Mouse (Mus musculus): ENCODE measurements around the gene Scn3b. TPM values are rescaled to one million over a fixed set of nuclear protein-coding genes. Genes with fewer than 3 reads are reported as not detected.

The Scn3b gene
- polyA plus RNA-seq, 1 experiment from 2014 or later, result 0.15 TPM

DNA sequence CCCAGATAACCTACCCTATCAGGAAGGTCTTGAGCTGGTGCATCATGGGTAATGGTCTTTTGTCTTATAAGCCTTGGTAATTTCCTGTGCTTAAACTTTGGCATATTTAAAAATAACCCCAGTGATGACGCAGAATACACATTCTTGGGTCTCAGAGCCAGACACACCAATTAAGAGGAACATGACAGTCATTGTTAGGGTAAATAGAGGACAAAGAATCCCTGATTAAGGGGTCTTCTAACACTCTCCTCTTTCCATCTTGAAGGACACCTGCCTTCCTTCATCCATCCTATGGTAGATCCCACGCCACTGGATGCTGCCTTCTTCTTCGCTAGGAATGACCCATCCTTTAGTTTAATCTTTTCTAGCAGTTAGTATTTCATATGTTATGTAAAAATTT lies 53.4 kb downstream of the Scn3b start:
- ATAC-seq, result no peak

GRCm38 (mm10) chr9:40323171-40323570 lies 54.2 kb downstream of the Scn3b start:
- no peak for TF ChIP-seq CTCF (IDR thresholded peaks at IDR 0.05; ENCODE audit: low read depth)
- TF ChIP-seq EP300 (IDR thresholded peaks at IDR 0.05; ENCODE audit: low read depth), result no peak
- DNase-seq, result peak; percentile 44
- no peak overlapping the region for H3K27ac ChIP-seq (ENCODE audit: low read depth)
- no peaks in the 10 kb centered on the region for H3K36me3 ChIP-seq (replicated peaks; ENCODE audit: insufficient read depth, low read length)
- H3K4me3 ChIP-seq (ENCODE audit: low read depth, low read length), result no peak overlapping the region
- H3K4me1 ChIP-seq (ENCODE audit: insufficient read depth), result peaks cover 17% of the 10 kb centered on the region
- H3K9me3 ChIP-seq (ENCODE audit: low read length), result no peaks in the 10 kb centered on the region
- 0 out of 2 replicates have a peak overlapping the region, but pooled peaks have one; percentile 30 for H3K4me2 ChIP-seq (ENCODE audit: low read depth, low read length)
- peak; percentile 37; the same call in 1 of the 2 replicates for ATAC-seq
- no peaks in the 10 kb centered on the region for H3K27me3 ChIP-seq (ENCODE audit: insufficient read depth, low read length)
- H3K9ac ChIP-seq (replicated peaks), result no peak overlapping the region
- 45% methylated on average over 5 of the region's 5 CpGs for WGBS (ENCODE audit: insufficient replicate concordance)

More for the DNA sequence above, 53.4 kb downstream of the Scn3b start:
- Histone ChIP-seq H3K9me3 (ENCODE audit: low read length) (no peaks in the 10 kb centered on the region), H3K4me2 (ENCODE audit: low read depth, low read length) (no peak overlapping the region), H3K27me3 (ENCODE audit: insufficient read depth, low read length) (no peaks in the 10 kb centered on the region), H3K4me1 (ENCODE audit: insufficient read depth) (peaks cover 17% of the 10 kb centered on the region), H3K4me3 (ENCODE audit: low read depth, low read length) (no peak overlapping the region), H3K27ac (ENCODE audit: low read depth) (no peak overlapping the region), H3K36me3 (replicated peaks; ENCODE audit: insufficient read depth, low read length) (no peaks in the 10 kb centered on the region), H3K9ac (replicated peaks) (no peak overlapping the region)
- no peak for TF ChIP-seq EP300 (IDR thresholded peaks at IDR 0.05; ENCODE audit: low read depth)
- TF ChIP-seq CTCF (IDR thresholded peaks at IDR 0.05; ENCODE audit: low read depth), result no peak
- DNase-seq, result no peak
- 77% methylated on average over 3 of the region's 3 CpGs for WGBS (ENCODE audit: insufficient replicate concordance)

GRCm38 (mm10) chr9:40323773-40324172 lies 54.8 kb downstream of the Scn3b start:
- Histone ChIP-seq H3K27me3 (ENCODE audit: insufficient read depth, low read length) (no peaks in the 10 kb centered on the region), H3K9ac (replicated peaks) (no peak overlapping the region), H3K4me3 (ENCODE audit: low read depth, low read length) (no peak overlapping the region), H3K36me3 (replicated peaks; ENCODE audit: insufficient read depth, low read length) (no peaks in the 10 kb centered on the region), H3K4me2 (ENCODE audit: low read depth, low read length) (no peak overlapping the region), H3K4me1 (ENCODE audit: insufficient read depth) (peaks cover 17% of the 10 kb centered on the region), H3K9me3 (ENCODE audit: low read length) (no peaks in the 10 kb centered on the region), H3K27ac (ENCODE audit: low read depth) (0 out of 2 replicates have a peak overlapping the region, but pooled peaks have one; percentile 2)
- TF ChIP-seq CTCF (IDR thresholded peaks at IDR 0.05; ENCODE audit: low read depth) (no peak), EP300 (IDR thresholded peaks at IDR 0.05; ENCODE audit: low read depth) (no peak)
- DNase-seq (no peak), ATAC-seq (no peak)
- 63% methylated on average over 6 of the region's 6 CpGs for WGBS (ENCODE audit: insufficient replicate concordance)

- no peak overlapping the region for H3K4me3 ChIP-seq (ENCODE audit: low read depth, low read length)
- no peak overlapping the region for H3K4me2 ChIP-seq (ENCODE audit: low read depth, low read length)
- H3K36me3 ChIP-seq (replicated peaks; ENCODE audit: insufficient read depth, low read length), result no peaks in the 10 kb centered on the region
- 43% methylated on average over 4 of the region's 4 CpGs for WGBS (ENCODE audit: insufficient replicate concordance)
- no peaks in the 10 kb centered on the region for H3K27me3 ChIP-seq (ENCODE audit: insufficient read depth, low read length)
- peak; percentile 28 for TF ChIP-seq CTCF (IDR thresholded peaks at IDR 0.05; ENCODE audit: low read depth)
- TF ChIP-seq EP300 (IDR thresholded peaks at IDR 0.05; ENCODE audit: low read depth), result no peak
- no peaks in the 10 kb centered on the region for H3K9me3 ChIP-seq (ENCODE audit: low read length)
- H3K9ac ChIP-seq (replicated peaks), result no peak overlapping the region
- H3K27ac ChIP-seq (ENCODE audit: low read depth), result 0 out of 2 replicates have a peak overlapping the region, but pooled peaks have one; percentile 26
- DNase-seq (no peak), ATAC-seq (peak; percentile 18)
- peaks cover 17% of the 10 kb centered on the region; the same call in 1 of the 2 replicates for H3K4me1 ChIP-seq (ENCODE audit: insufficient read depth)
Measured at GRCm38 (mm10) chr9:40324232-40324792, 55.3 kb downstream of the Scn3b start.

DNA sequence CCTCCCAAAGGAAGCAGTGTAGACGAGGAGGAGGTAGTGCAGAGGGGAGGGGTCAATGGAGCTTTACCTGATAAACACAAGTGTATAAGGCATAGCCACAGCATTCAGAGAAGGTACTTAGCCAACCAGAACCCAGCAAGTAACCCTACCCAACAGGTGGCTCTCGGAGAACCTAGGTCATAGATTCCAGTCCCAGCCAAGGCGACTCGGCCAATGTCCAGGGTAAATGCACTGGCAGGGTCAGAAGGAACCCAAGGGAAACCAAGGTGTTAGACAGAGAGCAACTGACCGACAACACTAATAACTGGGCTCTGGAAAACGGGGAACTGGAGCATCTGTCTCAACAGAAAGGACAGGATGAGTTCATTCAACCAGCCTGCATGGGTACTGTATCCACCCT lies 55.8 kb downstream of the Scn3b start:
- Histone ChIP-seq H3K27ac (ENCODE audit: low read depth) (0 out of 2 replicates have a peak overlapping the region, but pooled peaks have one; percentile 26), H3K4me1 (ENCODE audit: insufficient read depth) (peaks cover 17% of the 10 kb centered on the region; the same call in 1 of the 2 replicates), H3K9ac (replicated peaks) (no peak overlapping the region), H3K27me3 (ENCODE audit: insufficient read depth, low read length) (no peaks in the 10 kb centered on the region), H3K4me2 (ENCODE audit: low read depth, low read length) (no peak overlapping the region), H3K36me3 (replicated peaks; ENCODE audit: insufficient read depth, low read length) (no peaks in the 10 kb centered on the region), H3K9me3 (ENCODE audit: low read length) (no peaks in the 10 kb centered on the region), H3K4me3 (ENCODE audit: low read depth, low read length) (no peak overlapping the region)
- WGBS (ENCODE audit: insufficient replicate concordance), result 59% methylated on average over 6 of the region's 6 CpGs
- ATAC-seq (no peak), DNase-seq (no peak)
- no peak for TF ChIP-seq EP300 (IDR thresholded peaks at IDR 0.05; ENCODE audit: low read depth)

- H3K27ac ChIP-seq (ENCODE audit: low read depth), result no peak overlapping the region
- no peak for TF ChIP-seq EP300 (IDR thresholded peaks at IDR 0.05; ENCODE audit: low read depth)
- TF ChIP-seq CTCF (IDR thresholded peaks at IDR 0.05; ENCODE audit: low read depth), result no peak
- WGBS (ENCODE audit: insufficient replicate concordance), result 65% methylated on average over 7 of the region's 7 CpGs
- H3K9me3 ChIP-seq (ENCODE audit: low read length), result no peaks in the 10 kb centered on the region
- no peak overlapping the region for H3K4me3 ChIP-seq (ENCODE audit: low read depth, low read length)
- peaks cover 17% of the 10 kb centered on the region; the same call in 1 of the 2 replicates for H3K4me1 ChIP-seq (ENCODE audit: insufficient read depth)
- H3K4me2 ChIP-seq (ENCODE audit: low read depth, low read length), result no peak overlapping the region
- no peak overlapping the region for H3K9ac ChIP-seq (replicated peaks)
- no peak for ATAC-seq
- no peaks in the 10 kb centered on the region for H3K36me3 ChIP-seq (replicated peaks; ENCODE audit: insufficient read depth, low read length)
- H3K27me3 ChIP-seq (ENCODE audit: insufficient read depth, low read length), result no peaks in the 10 kb centered on the region
- DNase-seq, result no peak
Measured at GRCm38 (mm10) chr9:40326260-40326915, 57.4 kb downstream of the Scn3b start.
